Mouse (Mus musculus) brain, embryonic 18.5 days (tissue): Measurements from ENCODE around the gene Wdsub1.

ENCODE experiments used
- DNase-seq: peaks from one replicate; pipeline ENCODE4 v3.0.0-alpha.2; 2012; ENCODE audit warnings: low read depth, low spot score

The Wdsub1 gene

DNA sequence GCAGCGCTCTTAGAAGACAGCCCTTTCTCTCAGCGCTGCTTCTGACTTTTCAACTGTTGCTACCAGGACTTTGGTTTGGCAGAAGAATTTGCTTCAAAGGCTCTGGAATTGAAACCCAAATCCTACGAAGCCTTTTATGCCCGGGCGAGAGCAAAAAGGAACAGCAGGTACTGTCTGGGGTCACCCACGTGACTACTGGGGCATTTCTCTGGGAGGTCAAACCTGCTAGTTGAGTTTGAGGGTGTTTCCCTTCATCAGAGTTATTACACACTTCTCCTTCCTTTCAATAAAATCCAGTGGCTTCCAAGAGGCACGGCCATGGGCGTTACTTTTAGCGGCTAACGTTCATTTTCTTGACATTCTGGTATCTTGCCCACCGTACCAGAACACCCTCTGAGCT, 40.4 kb downstream of the Wdsub1 start:
- no peak for DNase-seq

DNA sequence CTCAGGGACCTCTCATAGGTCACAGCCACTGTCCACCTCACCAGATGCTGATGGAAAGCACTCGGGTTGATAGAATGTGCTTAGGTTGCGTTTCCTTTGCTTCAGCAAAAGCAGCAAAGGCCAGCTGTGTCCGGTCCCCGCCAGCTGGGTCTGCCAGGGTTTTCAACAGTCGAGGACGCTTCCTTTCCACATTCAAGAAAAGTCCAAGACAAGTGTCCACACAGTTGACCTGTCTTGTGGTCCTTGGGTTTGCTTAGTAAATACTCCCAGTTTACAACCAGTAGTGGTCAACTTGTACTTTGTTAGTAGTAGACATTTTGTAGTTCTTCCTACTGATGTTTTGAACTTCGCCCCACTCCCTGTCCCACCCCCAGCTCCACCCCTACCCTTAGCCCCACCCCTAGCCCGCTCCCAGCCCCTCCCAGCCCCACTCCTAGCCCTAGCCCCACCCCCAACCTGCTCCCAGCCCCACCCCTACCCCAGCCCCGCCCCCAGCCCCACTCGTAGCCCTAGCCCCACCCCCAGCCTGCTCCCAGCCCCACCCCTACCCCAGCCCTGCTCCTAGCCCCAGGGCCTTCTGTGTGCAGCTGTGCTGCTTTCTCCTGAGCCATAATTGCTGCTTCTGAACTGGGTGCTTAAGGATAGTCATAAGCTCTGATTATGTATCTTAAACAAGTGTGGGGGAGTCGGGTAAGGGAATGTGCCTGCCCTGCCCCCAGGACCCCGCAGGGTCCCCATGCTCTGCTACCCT, 41.0 kb downstream of the Wdsub1 start:
- DNase-seq, result no peak

DNA sequence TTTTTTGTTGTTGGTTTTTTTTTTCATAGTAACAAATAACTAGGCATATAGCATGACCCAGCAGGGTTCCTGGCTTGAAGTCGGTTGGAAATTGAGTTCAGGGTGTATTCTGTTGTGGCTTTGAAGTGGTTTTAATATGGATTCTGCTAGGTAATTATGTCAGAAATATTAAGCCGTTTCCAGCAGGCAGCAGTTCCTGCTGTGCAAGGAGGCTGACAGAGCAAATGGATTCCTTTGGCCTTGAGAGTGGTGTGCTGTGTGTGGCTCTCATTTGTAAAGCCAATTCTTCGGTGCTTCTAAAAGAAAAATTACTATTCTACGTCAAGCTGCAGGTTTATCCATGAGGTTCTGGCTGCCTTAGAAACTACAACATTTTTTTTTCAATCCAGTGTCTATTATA, 42.2 kb downstream of the Wdsub1 start:
- no peak for DNase-seq

DNA sequence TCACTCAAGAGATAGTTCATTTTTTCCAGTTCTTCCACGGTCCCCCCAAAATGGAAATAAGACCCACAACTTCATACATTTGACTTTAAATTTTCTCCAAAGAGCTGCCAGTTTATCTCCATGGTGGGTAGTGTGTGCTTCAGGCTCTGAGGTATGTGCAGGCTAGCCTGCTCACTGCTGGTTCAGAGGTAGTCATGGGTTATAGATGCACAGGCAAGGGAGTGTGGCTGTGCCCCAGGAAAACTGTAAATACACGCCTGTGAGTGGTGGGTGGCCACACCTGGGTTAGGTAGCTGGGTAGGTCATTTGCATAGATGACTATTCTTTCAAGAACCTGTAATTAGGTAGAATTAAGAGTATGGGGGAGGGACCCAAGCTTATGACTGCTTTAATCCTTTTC, 42.6 kb downstream of the Wdsub1 start:
- no peak for DNase-seq

DNA sequence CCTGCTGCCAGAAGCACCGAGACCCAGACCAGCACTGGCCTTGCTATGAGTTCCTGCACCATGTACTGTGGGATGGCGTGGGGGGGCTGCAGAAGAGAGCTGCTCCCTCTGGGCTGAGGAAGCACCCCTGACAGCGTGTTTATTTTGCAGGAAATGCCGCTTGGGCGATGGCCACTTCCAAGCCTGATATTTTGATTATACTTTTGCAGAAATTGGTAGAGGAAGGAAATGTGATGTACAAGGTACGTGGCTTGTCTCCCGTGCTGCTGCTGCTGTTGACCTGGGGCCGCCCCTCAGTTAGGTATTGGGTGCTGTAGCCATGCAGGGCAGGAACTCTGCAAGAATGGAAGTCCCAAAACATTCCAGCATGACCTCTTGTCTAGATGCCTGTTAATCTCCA, 43.6 kb downstream of the Wdsub1 start:
- DNase-seq, result no peak

DNA sequence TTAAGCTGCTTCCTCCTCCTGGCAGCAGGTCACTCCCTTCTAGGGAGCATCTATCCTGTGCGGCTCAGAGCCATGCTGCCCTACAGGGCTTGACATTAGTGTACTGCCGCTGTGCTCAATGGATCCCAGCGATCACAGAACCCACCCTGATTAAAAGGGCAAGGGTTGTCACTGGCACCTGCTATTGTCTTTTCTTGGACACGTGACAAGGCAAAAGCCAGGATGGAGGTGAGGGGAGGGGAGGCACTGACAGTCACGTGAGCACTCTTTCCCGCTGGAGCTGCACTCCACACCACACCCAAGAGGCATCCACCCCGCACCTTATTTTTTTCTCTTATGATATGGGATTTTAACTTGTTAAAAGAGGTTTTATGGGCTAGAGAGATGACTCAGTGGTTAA, 50.6 kb downstream of the Wdsub1 start:
- DNase-seq, result no peak

DNA sequence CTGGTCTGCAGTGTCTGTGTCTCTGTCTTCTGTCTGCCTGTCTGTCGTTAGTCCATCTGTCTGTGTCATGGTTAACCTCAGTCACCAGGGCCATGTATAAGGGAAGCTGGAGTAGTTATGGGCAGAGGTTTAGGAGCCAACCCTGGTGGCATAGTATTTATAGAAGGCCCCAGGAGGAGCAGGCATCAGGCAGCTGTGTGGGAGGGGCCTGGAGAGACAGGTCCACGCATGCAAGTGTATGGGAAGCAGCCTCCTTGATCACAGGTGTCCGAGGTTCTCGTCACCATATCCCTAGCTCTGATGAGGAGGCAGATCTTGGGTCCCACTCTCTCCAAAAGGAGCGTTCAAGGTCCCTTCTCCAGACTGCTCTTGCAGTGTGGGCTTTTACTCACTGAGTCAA, 51.5 kb downstream of the Wdsub1 start:
- no peak for DNase-seq

DNA sequence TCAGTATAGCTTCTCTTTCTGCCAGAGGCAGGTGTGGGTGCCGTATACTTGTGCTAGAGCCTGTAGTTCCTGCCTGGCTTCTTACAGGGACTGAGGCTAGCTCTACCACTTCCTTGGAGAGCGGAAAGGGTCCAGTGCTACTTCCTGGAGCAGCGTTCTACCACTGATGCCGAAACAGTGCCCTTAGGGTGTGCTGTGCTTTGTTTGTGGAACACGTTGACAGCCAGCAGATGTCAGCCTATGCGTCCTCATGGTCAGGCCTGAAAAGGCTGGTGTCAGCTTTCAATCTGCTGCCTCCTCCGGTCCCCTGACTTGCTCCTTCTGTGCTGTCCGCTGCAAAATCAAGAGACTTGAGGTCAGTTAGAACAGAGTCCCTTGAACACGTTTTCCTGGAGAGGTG, 52.2 kb downstream of the Wdsub1 start:
- DNase-seq, result no peak

DNA sequence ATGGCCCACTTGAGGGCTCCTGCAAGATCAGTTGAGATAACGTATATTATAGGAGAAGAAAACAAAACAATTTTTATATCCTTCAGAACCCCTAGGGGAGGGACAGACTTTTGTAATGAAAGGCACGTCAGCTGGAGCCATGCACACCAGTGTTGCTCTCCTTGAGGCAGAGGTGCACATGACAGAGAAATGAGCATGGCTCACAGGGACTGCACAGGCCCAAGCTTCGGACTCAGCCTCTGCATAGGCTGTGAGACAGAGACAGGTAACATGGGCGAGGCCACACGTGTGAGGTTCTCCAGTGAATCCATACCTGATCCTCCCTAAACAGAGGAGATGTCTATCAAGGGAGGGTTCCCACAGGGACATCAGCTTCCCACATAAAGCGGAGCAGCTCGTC, 52.7 kb downstream of the Wdsub1 start:
- DNase-seq, result no peak

DNA sequence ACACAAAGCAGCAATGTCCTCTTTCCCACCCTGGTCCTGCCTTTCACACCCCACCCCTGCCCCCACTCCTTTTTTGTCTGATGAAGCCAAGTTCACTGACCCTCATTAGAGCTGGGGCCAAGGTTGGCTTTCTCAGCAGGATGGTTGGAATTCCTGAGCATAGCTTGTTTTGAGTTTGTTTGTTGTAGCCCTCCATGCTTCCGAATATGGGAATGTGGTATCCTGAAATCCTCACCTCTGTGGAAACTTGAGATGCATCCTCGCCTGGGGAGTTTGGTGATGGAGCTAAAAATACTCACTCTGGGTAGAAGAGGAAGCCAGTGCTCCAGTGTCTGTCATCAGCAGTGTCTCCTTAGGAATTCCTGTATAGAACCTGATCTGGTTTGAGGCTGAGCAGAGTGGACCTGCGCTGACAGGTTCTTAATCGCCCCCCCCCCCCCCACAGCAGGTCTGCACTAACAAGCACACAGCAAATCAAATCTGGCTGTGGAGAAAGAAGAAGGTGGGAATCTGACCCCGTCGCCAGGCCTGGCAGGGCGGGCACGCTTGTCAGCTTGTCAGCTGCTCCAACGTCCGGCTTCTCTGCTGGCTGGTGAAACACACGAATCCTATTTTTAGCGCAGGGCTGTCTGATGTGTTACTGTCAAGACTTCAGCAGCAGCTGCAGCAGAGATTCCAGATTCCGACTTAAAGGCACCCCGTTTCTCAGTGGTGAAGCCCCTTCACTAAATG, 53.4 kb downstream of the Wdsub1 start:
- no peak for DNase-seq

DNA sequence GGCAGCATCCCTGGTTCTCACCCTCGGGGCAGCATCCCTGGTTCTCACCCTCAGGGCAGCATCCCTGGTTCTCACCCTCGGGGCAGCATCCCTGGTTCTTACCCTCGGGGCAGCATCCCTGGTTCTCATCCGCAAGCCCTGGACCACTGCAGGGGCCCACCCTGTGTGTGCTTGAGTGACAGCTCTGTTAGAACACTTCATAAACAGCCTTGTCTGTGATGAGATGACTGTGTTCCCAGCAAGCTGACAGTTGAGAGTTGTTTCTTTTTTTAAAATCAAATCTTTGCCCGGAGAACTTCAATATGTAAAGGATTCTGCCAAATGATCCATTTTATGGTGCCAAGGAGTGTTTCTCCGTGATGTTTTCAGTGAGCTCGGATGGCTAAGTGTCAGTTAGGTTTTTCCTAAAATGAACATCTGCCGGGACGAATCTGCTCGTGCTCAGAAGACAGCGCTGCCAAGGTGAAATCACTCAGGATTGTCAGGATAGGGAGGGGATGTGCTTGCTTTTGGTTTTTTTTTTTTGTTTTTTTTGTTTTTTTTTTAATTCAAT, 54.2 kb downstream of the Wdsub1 start:
- DNase-seq, result no peak

DNA sequence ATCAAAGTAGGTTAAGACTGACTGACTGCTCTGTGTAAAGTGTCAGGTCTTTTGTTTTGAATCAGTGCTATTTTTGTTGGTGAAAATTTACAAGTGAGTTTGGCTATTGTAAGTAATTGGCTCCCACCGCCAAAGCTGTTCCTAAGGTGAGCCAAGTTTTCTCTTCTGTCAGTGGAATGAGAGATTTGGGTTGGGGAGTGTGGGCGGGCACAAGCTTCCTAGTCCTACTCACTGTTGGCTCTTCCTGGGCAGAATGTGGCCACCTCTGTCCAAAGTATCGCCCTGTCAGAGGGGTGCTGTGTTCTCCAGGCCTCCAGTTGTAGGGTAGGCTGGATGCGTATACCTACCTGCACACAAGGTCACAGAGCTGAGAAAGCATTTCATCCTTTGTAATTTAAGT, 57.0 kb downstream of the Wdsub1 start:
- DNase-seq, result no peak

DNA sequence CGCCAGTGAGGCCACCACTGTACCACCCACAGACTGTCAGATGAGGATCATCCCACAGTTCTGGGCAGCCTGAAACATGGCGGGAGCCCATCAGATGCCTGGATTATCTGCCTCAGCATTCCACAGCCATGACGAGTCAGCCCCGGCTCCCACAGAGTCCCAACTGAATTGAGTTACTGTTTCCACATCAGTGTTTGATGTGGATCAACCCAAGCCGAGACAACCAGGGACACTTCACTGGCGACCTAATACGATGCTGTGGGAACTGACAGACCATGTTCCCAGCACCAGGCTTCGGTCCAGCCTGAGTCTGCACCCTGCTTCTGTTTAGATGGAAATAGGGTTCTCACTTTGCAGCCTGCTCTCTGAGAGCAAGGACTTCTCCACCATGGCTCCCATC, 58.1 kb downstream of the Wdsub1 start:
- DNase-seq, result no peak

DNA sequence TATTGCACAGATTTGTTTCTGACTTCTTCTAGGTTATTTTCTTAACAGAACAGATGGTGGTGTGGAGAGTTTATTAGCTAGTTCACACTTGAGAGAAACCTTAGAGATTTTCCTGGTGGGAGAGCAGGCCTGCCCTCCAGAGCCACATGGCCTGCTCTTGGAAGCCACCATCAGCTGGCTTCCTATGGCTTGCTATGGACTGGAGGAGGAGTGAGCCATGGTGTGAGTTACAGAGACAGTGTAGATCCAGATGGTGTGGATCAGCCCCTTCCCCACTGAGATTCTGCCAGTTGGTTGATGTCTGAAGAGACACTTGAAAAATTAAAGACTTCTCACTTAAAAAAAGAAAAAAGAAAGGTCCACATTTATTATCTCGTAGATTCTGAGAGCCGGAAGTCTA, 61.3 kb downstream of the Wdsub1 start:
- no peak for DNase-seq

DNA sequence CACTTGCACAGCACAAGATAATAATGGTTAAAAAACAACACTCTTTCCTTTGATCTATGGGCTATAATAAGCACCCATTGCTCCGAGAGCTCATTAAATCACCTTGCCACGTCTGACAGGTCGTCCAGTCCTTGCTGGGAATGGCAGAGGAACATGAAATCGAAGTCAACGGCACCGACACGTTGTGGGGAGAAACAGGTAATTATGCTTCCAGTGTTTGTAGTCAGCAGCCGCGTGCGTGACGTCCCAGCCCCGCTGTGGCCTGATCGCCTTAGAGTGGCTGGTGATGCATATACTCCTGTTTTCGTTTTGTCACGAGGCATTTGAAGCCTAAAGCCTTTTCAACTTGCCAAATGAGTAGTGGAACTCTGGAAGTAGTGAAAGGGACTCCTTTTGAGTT, 62.3 kb downstream of the Wdsub1 start:
- no peak for DNase-seq

DNA sequence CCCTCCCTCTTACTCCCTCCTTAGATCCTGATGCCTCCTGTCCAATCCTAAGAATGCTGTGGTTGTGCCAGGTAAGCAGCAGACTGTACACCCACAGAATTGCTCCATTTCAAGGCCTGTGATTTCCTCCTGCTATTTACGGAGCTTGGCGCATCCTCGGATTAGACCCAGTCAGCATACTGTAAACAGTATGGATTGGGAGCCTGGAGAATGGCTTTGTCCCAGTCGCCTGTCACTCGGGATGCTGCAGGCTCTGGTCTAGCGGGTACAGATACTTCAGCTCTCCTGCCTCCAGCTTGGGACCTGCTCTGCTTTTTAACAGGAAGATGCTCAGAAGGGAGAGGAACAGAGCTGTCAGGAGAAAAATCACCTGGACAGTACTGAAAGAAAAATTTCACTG, 63.0 kb downstream of the Wdsub1 start:
- DNase-seq, result no peak

DNA sequence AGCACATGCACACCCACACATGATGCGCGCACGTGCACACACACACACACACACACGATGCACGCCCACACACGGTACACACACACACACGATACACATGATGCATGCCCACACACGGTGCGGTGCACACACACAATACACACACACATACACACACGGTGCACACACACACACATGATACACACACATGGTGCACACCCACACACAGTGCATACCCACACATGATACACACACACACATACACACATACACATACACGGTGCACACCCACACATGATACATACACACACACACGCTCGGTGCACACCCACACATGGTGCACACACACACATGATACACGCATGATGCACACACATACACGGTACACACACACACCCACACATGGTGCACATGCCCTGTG, 63.7 kb downstream of the Wdsub1 start:
- DNase-seq, result no peak

DNA sequence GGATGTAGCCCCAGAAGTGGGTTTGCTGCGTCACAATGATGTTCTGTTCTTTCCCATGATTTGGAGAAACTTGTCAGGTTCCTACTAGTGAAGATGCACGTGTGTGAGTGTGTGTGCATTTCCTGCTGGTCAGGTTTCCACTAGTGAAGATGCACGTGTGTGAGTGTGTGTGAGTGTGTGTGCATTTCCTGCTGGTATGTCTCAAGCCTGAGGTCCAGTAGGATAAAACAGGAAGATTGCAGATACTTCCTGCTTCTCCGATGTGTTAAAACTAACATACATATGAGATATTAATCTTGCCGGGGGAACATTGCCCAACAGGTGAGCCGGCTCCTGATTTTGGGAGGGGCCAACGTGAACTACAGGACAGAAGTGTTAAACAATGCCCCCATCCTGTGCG, 67.4 kb downstream of the Wdsub1 start:
- no peak for DNase-seq

DNA sequence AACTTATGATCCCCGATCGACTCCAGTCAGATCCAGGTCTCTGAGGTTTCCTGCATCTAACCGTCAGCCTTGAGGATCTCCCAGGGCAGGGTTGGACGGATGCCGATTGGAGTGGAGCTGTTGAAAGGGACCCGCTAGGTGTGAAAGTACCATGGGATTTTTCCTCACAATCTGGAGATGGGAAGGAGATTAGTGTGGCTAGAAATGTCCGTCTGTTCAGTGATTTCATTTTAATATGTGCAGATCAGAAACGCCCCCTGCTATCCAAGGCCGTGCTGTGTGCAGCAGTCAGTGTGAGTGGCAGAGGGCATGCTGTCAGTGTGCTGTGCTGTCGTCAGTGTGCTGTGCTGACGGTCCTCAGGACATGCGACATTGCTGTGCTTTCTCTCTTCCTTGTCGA, 68.9 kb downstream of the Wdsub1 start:
- DNase-seq, result no peak

DNA sequence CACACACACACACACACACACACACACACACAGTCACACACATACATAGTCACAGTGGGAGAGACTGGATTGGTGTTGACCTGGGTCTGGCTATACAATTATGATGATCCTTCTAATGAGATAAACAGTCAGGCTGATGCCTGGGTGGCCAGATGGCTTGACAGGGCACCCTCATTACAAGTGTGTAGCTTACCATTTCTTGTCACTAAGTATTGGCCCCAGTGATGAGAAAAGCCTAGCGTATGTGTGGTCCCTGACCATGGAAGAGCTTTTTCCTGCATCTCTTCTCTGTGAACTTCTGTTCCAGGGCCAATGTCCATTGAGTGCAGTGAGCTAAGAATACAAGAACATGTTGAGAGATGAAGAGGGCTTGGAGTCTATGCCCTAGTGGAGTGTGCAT, 69.8 kb downstream of the Wdsub1 start:
- DNase-seq, result no peak

DNA sequence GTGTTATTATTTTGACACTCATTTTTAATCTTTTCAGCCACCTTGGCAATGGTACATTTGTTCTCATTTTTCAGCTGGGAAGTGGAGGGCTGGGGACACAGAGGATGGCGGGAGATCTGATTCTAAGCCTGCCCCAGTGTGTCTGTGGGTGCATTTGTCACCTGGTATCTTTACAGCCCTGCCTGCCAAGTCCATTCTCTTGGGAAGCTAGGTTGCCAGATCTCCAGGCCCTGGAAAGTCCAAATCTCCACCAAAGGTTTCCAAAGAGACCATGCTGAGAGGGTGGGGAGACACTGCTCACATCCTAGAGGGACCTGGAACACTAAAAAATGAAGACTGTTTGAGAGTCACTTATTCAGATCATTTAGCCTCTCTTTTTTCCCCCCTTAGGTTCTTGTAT, 71.1 kb downstream of the Wdsub1 start:
- DNase-seq, result no peak

DNA sequence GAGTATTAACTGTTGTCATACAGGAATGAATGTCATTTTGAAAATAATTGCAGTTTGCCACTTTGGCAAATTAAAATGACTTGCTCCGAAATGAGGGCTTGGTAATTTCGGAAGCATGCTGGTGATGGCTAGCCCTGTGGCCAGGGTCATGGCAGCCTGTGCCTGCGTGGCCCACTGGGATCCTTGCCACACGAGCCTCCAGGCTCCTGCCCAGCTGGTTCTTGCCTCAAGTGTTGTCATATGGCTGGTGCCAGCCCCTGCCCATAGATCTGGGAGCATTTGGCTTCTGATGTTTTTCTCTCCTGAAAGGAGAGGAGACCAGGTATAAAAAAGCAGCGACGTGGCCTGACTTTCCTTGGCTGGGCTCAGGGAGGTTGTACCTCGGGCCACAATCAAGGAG, 72.4 kb downstream of the Wdsub1 start:
- DNase-seq, result no peak

DNA sequence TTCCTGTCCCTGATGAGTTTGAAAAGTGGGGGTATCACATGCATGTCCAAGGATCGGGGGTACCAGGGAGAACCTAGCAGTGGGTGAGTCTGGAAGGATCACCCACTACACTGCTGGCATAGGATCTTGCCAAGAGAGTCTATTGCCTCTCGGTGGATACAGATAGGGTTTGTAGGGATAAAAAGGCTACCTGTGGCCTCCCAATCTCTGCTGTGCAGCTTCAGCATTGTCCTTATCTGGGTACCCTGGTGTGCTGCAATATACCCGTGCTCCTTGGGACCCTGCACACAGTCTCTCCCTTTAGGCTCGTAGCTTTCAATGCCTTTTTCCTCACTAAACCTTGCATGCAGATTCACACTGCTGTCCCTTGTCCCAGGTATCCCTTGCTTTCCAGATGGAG, 73.8 kb downstream of the Wdsub1 start:
- no peak for DNase-seq
